Mouse (Mus musculus) G1E (cell line): Measurements from ENCODE around the gene Nudt8.

Source experiments
- CTCF ChIP-seq: IDR thresholded peaks from 2 replicates; pipeline ENCODE4 v1.5.1; 2012; ENCODE audit warnings: low read depth, low read length, inconsistent platforms, mixed read lengths
- TAL1 ChIP-seq: conservative IDR thresholded peaks from 2 replicates; pipeline ENCODE4 v1.6.1; 2012; ENCODE audit warnings: low read depth, low read length, inconsistent platforms, mixed read lengths

DNA sequence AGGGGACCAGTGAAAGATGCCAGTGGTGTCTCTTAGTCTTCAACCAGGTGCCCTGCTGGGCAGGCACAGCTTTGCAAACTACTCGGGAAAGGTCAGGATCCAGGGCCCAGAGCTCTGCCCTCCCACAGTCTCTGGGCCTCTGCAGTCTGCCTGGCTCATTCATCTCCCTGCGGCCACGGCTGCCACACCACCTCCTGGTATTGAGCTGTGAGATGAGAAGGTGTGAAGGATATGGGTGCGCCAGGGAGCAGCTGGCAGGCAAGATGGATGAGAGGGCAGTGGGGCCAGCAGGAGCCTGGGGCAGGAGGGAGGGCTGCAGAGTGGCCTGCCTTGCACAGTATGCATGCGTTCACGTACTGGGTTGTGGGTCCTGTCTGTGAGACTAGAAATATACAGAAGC lies 9.6 kb upstream of the Nudt8 start:
- TF ChIP-seq CTCF (no peak), TAL1 (no peak)
